Mouse (Mus musculus) kidney, postnatal 36 days (tissue): ENCODE results near the gene Crybb2.

Experiments used
- DNase-seq, 2 experiments: peaks; one replicate each; pipeline ENCODE4 v3.0.0; 2021 to 2022; ENCODE audit warnings: mixed read lengths in 2 of 2

Gene Crybb2

DNA sequence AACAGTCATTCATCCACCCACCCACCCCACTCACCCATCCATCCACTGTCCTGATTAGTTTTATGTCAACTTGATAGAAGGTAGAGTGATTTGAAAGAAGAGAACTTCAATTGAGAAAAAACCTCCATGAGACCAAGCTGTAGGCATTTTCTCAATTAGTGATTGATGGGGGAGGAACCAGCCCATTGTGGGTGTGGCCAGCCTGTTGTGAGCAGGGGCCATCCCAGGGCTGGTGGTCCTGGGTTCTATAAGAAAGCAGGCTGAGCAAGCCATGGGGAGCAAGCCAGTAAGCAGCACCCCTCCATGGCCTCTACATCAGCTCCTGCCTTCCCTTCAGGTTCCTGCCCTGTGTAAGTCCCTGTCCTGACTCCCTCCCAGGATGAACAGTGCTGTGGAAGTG is at the start of gene Crybb2:
TSS of gene Crybb2 (minus strand) at position 101 of the 400 bp plus-strand sequence.
- no peak for DNase-seq

- no peak for DNase-seq
Observed at GRCm38 (mm10) chr5:113119291-113119690, 49.4 kb upstream of the Crybb2 start.

DNA sequence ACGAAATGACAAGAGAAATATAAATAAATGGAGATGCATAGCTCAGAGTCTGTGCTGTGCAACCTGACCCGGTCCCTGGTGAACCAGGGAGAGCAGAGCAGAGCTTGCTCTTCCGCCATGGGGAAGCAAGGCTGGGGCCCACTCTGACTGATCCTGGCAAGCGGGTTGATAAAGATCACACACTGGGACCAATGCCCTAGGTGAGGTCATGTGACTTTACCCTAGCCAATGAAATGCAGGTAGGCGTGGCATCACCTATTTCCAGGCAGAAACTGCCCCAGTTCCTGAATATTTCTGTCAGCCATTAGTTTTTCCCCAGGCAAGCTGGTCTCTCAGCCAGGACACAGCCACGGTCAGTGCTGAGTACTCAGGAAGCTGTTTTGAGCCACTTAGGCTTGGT is 48.8 kb upstream of the Crybb2 start:
- peak; percentile 29 to 46 for DNase-seq

- DNase-seq: no peak
Observed at GRCm38 (mm10) chr5:113117361-113117760, 47.4 kb upstream of the Crybb2 start.

GRCm38 (mm10) chr5:113115896-113116295 is 46.0 kb upstream of the Crybb2 start:
- DNase-seq: no peak

GRCm38 (mm10) chr5:113114264-113115225 is 44.6 kb upstream of the Crybb2 start:
- DNase-seq: peak in 1 of 2 experiments; percentile 29

- DNase-seq: no peak
Observed at GRCm38 (mm10) chr5:113113120-113113519, 43.2 kb upstream of the Crybb2 start.

- DNase-seq: no peak
Observed at GRCm38 (mm10) chr5:113111336-113111735, 41.4 kb upstream of the Crybb2 start.

DNA sequence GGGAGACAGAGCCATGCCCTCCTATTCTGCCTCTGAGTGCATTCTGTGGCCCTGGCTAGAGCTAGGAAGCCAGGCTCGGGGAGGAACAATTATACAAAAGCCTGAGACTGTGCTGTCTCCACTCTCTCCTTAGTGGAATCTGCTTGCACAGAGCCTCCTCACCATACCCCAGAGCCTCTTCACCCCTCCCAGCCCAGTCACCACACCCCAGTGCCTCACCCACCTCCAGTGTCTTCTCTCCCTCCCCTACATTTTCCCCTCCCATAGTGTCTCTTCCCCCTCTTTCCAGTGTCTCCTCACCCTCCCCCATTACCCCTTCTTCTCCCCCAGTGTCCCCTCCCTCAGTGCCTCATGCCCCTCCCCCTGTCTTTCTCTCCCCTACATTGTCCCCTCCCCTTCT is 41.0 kb upstream of the Crybb2 start:
- DNase-seq: no peak

DNA sequence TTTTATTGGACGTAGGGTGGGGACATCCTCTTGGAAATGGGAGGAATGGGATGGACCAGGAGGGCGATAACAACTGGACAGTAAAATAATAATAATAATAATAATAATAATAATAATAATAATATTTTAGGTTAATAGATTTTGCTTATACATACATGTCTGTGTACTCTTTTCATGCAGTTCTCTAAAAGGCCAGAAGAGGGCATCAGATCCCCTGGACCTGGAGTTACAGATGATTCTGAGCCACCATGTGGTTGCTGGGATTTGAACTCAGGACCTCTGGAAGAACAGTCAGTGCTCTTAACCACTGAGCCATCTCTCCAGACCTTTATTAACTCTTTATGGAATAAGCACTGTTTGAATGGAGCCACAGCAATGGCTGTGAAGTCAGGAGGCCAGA is 39.7 kb upstream of the Crybb2 start:
- peak in 1 of 2 experiments; percentile 38 for DNase-seq

DNA sequence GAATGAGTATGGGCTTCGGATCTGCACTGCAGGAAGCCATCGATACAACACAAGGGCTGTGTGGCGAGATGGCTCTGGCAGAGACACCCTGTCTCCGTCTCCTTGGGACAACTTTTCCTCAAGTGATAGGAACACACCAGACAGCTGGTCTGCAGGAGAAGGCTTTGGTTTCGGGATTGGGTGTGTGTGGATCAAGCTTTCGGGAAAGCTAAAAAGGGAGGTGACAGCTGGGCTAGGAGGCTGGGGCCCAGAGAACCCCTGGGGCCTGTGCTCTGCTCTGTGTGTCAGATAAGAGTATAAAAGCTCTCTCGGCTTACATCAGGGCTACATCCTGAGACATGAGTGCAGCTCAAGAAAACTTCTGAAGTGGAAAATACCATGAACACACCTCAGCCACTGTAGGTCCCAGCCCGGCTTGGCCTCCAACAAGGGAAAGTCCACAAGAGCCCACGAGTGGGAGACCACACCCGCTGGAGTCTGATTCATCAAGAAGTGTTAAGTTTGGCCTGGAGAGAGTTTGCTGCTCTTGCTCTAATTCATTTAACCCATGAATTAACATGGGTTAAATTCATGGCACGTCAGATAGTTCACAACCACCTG is 38.3 kb upstream of the Crybb2 start:
- DNase-seq: no peak

- peak; percentile 41 to 51 for DNase-seq
Observed at GRCm38 (mm10) chr5:113107709-113108108, 37.8 kb upstream of the Crybb2 start.

DNA sequence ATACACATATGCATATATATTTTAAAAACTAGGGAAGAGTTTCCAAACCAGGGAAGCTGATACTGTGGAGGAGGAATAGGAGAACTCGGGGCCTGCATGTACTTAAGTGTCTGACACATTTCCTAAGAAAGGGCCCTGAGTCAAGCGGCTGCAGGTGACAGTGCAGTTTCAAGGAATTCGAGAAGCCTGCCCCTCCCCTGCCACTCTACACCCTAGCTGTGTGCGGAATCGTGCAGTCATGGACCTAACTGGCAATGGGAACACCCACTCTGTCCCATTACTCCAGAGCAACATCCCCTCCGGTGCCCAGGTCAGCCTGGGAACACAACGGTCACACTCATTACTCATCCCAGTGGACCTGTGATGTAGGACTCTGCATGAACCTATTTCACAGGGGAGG is 36.7 kb upstream of the Crybb2 start:
- DNase-seq: no peak

DNA sequence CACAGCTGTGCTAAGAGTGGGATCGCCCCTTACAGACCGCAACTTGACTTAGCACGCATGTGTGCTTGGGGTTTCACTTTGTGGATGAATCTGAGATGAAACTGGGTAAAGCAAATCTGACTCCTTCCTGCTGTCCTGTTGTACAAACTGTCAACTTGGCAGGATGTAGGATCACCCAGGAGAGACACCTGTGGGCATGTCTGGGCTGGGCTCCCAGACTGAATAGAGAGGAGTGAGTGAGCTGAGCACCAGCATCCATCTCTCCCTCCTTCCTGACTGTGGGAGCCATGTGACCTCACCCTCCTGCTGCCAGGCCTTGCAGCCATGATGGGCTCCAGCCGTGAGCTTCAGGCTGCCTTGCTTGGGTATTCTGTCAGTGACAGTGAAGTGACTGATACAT is 35.6 kb upstream of the Crybb2 start:
- no peak for DNase-seq

DNA sequence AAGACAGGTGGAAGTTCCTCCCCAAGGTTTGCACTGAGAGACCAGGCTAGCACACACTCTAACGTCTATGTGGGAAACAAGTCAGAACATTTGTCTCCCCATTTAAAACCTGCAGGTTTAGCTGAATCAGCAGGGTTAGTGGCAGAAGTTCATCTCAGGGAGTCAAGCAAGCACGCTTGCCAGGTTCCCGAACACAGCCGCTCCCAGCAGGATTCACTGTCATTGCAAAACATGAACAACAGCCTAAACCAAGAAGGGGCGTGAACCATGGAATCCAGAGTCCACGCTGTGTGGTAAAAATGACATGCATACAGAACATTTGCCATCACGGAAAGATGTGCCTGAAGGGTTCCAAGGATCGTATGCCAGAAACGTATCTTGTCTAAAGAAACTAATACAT is 35.1 kb upstream of the Crybb2 start:
- DNase-seq: no peak

GRCm38 (mm10) chr5:113102455-113102854 is 32.5 kb upstream of the Crybb2 start:
- no peak for DNase-seq

- no peak for DNase-seq
Observed at GRCm38 (mm10) chr5:113101457-113101856, 31.5 kb upstream of the Crybb2 start.

- no peak for DNase-seq
Observed at GRCm38 (mm10) chr5:113100422-113100821, 30.5 kb upstream of the Crybb2 start.

DNA sequence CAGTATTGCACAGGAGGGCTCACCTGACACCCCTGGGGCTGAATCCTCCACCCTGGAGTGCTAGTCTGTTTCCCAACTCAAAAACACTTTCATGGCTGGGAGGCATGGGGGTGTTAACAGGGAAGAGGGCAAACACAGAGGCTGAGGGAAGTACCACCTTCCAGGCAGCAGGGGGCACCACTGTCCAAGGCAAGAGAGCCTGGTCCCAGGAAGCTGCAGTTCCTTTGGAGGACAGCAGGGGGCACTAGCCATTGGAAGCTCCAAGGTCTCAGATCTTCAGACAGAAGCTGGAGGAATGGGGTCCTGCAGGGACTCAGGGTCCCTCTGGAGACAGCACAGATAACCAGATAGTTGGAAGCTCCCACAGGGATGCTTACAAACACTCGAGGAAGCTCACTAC is 29.6 kb upstream of the Crybb2 start:
- peak; percentile 85 to 94 for DNase-seq

GRCm38 (mm10) chr5:113097551-113097950 is 27.6 kb upstream of the Crybb2 start:
- no peak for DNase-seq

DNA sequence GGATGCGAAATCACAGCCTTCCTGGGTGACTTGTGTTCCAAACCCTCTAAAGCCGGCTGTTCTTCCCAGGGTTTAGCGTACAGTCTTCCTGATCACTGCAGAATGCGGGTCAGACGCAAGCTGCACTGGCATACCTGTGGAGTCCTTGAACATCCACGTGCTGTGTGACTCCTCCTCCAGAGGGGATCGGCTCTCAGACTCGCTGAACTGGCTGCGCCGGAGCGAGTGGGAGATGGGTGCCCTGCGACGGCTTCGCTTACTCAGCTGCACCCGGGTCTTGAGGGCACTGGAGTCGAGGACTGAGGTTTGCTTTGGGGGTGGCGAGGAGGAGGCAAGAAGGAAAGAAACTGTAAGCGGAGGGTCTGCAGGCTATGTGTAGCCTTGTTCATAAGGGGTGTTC is 25.5 kb upstream of the Crybb2 start:
- DNase-seq: no peak

DNA sequence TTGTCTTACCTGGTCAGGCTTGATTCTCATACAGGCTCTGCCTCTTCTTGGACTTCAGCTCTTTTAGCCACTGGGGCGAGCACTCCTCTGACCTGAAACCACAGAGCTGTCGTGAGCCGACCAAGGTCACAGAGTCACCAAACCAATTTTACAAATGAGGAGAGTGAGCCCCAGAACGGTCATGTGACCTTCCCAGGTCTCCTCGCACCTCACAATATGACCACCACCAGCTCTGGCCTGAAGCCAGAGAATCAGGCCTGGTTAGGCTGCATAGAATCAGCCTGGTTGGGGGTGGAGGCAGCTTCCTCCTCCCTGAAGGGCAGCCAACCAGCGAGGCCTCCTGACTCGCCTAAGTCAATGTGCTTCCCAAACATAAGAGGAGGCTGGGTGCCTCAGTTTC is 22.5 kb upstream of the Crybb2 start:
- DNase-seq: peak; percentile 64 to 78

DNA sequence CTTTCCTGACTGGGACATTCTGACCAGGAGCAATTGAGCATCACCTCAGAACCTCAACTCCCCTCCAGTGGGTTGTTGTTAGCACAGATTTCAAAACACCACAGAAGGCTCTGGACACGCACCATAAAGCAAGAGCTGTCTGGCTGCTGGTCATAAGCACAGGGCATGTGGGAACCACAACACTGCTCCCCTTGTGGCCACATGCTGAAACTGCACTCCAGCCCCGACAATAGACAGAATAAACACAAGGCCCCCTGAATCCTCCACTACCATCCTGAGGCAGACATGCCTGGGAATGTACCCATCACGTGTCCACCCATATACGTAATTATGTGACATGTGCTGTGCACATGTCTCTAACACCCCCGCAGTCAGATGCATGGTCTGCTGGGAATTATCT is 21.2 kb upstream of the Crybb2 start:
- DNase-seq: peak; percentile 82 to 83

GRCm38 (mm10) chr5:113090750-113091149 is 20.8 kb upstream of the Crybb2 start:
- peak; percentile 28 to 32 for DNase-seq
